Mouse (Mus musculus) ES-E14 (cell line): Measurements from ENCODE around the gene Pus3.

ENCODE experiments used
- CHD2 ChIP-seq: IDR thresholded peaks from 2 replicates; pipeline ENCODE4 v1.6.1; 2014; ENCODE audit warnings: mild to moderate bottlenecking, low read depth, low read length, inconsistent platforms
- HCFC1 ChIP-seq: IDR thresholded peaks from 2 replicates; pipeline ENCODE4 v1.6.1; 2012; ENCODE audit warnings: low read length, inconsistent platforms, borderline replicate concordance; ENCODE audit not compliant: insufficient read depth
- ZC3H11A ChIP-seq: IDR thresholded peaks from 2 replicates; pipeline ENCODE4 v1.6.1; 2012; ENCODE audit warnings: low read depth, mild to moderate bottlenecking, inconsistent platforms, low read length, borderline replicate concordance
- ZNF384 ChIP-seq: IDR thresholded peaks from 2 replicates; pipeline ENCODE4 v1.6.1; 2012; ENCODE audit warnings: low read depth, low read length, inconsistent platforms

- no peak for TF ChIP-seq ZNF384
- TF ChIP-seq CHD2 = no peak
- no peak for TF ChIP-seq ZC3H11A
- TF ChIP-seq HCFC1 = no peak
Observed at GRCm38 (mm10) chr9:35529796-35530195, 28.6 kb upstream of the Pus3 start.
